Mouse (Mus musculus) bone marrow, adult 2 months (tissue): ENCODE measurements at regions not wholly inside any gene's neighbourhood (a gene's known extent, or its start where the extent isn't known, plus 50 kb on each side); places are given as distances from the start of the nearest gene placed in this dataset.
"Not testable (repeated sequence)": the region's sequence is repeated elsewhere in the genome, so short reads cannot be mapped to it uniquely, and the experiment has no call there.

Source experiments
- H3K27ac ChIP-seq: fragments of 200-500 bp; 2 replicates; pipeline ENCODE4 v1.5.1; 2012; ENCODE audit warnings: low read depth, mild to moderate bottlenecking, control low read depth, inconsistent platforms, low read length; ENCODE audit not compliant: control insufficient read depth, poor library complexity, insufficient read depth
- H3K4me1 ChIP-seq: fragments of 200-500 bp; 2 replicates; pipeline ENCODE4 v1.6.1; 2011; ENCODE audit warnings: low read length; ENCODE audit not compliant: control insufficient read depth, insufficient read depth
- H3K4me3 ChIP-seq: fragments of 200-500 bp; replicated peaks from 2 replicates; pipeline ENCODE3; 2011; ENCODE audit warnings: mild to moderate bottlenecking, low read depth, low read length, control low read depth; ENCODE audit not compliant: control insufficient read depth
- CTCF ChIP-seq: fragments of 200-500 bp; IDR thresholded peaks from 2 replicates; pipeline ENCODE4 v1.5.1; 2011; ENCODE audit warnings: low read length, control low read depth; ENCODE audit not compliant: control insufficient read depth, insufficient read depth
- POLR2A ChIP-seq: fragments of 200-500 bp; IDR thresholded peaks from 2 replicates; pipeline ENCODE4 v1.6.1; 2011; ENCODE audit warnings: low read depth, mild to moderate bottlenecking, control low read depth, low read length, borderline replicate concordance; ENCODE audit not compliant: control insufficient read depth
- WGBS: fragments of 180-500 bp; shearing (Covaris S2); methylation state at CpG from one replicate; pipeline ENCODE4 v1.1.7; 2018; 5-methylcytosine and 5-hydroxymethylcytosine counted together

DNA sequence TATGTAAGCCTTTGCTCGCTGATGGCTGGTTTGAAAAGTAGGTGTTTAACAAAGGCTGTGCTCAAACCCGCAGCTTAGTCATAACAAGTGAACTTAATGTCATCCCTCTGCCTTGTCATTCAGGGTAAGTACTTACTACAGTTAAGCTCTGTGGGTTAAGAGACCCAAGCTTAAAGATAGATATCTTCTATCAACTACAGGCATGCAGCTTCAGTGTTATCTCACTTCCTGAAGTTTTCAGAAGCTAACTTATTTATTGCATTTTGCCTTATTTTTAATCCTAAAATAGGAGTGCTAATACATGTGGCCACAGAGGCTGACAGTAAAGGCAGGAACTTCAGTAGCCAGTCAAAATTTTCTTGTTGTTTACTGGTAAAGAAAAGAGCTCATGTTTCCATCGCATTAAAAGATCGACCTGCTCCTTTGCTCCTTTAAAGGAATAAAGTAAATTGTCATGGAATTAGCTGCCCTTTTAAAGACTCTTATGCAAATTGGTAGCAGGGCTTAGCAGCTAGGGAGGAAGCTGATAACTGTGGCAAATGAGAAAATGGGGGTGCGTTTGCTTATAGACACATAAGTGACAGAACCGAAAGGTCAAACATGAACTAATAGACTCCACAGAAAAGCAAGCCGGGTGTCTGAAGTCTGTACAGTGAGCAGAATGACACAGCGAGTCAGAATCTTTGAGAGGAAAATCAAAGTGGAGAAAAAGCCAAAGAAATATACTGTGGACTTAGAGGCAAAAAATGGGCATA, 55.9 kb upstream of the Inpp4b start:
- WGBS: 12% methylated on average over 8 of the region's 8 CpGs
- TF ChIP-seq CTCF (no peak), POLR2A (no peak)
- H3K27ac ChIP-seq: no peak overlapping the region
- no peaks in the 10 kb centered on the region for H3K4me1 ChIP-seq
- no peak overlapping the region for H3K4me3 ChIP-seq

DNA sequence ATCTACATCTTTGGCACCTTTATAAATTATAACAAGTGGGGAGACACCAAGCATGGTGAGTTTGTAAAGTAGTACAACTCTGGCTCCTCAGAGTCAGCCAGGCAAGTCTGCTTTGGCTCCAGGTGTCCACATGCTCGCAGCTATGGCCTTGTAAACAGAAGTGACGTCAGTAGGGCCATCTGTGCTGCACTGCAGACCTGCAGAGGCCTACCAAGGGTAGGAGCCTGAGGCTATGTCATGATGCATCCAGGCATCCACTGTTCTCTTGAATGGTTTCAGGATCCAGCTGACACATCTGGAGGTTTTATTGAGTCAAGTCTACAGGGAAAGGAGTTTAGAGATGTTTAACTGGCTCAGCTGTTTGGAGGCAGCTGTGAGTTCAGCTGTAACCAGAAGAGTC, 82.3 kb upstream of the Inpp4b start:
- TF ChIP-seq CTCF (no peak), POLR2A (no peak)
- Histone ChIP-seq H3K4me1 (no peaks in the 10 kb centered on the region), H3K4me3 (no peak overlapping the region), H3K27ac (no peak overlapping the region; the same call in 1 of the 2 replicates)
- 57% methylated on average over 2 of the region's 2 CpGs for WGBS

DNA sequence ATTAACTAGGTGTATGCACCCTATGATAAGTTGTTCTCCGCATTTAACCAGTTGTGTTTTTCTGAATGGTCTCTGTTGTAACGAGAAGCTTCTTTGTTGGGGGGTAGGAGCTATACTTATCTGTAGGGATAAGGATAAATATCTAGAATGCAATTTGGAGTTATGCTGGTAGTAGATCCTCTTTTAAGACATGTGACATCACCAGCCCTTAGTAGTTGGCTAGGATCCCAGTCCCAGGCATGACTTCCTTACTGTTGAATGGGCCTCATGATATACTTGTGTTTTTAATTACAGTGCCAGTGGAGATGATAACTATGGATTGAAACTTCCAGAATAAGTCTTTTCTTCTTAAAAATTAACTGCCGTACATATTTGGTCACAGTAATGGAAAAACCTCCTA, 118.5 kb upstream of the Inpp4b start:
- TF ChIP-seq CTCF (no peak), POLR2A (no peak)
- Histone ChIP-seq H3K27ac (no peak overlapping the region), H3K4me3 (no peak overlapping the region), H3K4me1 (no peaks in the 10 kb centered on the region)
- WGBS: 77% methylated on average over 3 of the region's 3 CpGs

DNA sequence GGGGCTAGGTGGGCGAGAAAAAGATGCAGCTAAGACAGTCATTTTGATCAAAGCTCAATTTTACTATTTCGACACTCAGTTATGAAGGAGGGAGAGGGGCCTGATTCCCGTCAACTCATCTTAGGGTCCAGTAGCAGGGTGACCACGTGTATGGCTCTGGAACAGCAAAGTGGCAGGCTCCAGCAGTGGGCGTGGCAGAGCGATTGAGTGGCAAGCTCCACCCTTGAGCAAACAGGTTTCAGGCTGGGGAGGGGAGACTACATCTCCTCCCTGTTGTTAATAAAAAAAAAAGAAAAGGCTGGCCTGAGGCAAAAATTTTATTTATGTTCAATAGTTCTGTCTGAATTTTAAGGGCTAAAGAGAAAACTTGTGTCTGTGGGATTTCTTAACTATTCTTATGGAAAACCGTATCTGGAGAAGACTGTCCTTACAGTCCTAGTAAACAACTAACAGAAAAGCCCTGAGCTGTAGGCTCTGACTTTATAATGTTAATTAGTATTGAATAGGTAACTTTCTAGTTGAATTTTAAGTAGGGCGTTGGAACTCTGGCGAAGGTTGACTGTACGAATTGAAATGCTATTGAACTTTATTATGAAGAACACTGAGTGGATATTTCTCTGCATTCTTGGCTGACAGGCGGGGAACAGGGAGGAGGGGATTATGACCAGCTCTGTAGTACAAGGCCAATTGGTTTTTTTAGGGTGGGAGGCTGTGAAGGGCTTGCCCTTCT, 155.1 kb upstream of the Inpp4b start:
- WGBS: 82% methylated on average over 11 of the region's 11 CpGs
- H3K27ac ChIP-seq, H3K4me3 ChIP-seq, H3K4me1 ChIP-seq: not testable (repeated sequence)

DNA sequence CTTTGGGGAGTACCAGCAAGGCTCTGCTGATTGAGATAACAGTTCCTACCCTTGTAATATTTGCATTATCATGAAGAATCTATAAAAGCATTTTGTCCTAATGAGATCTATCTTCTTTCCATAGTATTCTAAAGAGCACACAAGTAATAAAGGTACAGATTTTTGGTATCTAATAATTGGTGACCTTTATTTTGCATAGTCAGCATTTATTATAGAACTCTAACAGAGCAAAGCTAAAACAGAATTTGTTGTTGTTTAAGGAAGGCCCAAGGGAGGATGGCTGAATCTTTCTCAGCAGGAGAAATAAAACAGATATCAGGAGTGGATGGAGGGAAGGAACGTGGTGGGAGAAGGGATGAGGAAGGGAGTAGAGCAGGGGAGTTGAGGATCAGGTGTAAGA, 160.8 kb upstream of the Usp38 start:
- Histone ChIP-seq H3K4me3 (no peak overlapping the region), H3K4me1 (no peaks in the 10 kb centered on the region), H3K27ac (no peak overlapping the region)
- TF ChIP-seq POLR2A: no peak
- TF ChIP-seq CTCF: no peak
- WGBS: 73% methylated on average over 1 of the region's 1 CpGs

DNA sequence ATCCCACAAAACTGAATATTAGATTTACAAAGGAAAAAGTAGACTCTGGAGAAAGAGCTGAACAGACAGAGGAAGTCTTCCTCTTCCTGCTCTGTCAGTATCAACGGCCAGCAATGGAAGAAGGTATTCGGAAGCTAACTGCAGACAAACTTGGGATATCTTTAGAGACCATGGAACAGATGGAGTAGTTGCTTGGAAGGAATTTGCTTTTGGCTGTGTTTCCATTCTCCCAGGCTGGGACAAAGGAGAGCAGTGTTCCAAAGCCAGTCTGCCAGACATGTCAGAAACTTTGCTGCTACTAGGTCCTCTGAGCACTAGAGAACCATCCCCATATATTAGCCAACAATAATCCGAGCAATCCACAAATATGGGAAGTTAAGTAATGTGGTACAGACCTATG, 132.5 kb upstream of the Usp38 start:
- no peak for TF ChIP-seq POLR2A
- TF ChIP-seq CTCF: no peak
- H3K4me3 ChIP-seq: no peak overlapping the region
- 74% methylated on average over 3 of the region's 3 CpGs for WGBS
- H3K27ac ChIP-seq: no peak overlapping the region
- no peaks in the 10 kb centered on the region for H3K4me1 ChIP-seq

DNA sequence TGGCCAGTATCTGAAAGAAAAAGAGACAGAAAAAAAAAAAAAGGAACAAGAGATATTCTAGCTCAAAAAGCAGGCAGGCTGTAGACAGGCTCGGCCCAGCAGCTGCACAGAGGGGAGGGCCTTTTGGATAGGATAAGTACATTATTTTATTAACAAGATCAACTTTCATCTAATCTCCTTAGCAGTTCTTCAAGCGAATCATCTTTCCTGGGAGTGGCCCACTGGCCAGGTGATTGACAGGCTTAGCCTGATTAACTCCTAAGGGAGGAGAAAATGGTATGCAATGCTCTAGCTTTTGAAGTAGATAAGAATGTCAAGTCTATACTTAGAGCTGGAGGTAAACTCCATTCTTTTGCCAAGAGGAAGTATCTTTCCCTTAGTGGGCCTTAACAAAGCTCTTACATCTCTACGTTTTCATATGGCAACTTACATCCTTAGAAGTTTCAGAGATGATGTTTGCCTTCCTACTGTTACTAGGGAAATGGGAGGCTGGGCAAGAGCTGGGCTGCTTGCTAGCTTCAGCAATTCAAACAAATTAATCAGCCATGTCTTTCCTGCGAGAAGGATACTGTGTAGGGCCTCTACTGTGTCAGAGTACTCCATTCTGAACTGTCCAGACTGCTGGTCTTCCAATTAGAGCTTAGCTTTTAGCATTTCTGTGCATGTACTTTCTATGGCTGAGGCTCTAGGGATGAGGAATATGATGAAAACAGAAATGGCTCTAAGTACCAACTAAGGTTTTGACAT, 92.2 kb upstream of the Usp38 start:
- Histone ChIP-seq H3K4me3 (no peak overlapping the region), H3K4me1 (no peaks in the 10 kb centered on the region), H3K27ac (no peak overlapping the region)
- no peak for TF ChIP-seq CTCF
- TF ChIP-seq POLR2A: no peak
- WGBS: 33% methylated on average over 4 of the region's 4 CpGs

DNA sequence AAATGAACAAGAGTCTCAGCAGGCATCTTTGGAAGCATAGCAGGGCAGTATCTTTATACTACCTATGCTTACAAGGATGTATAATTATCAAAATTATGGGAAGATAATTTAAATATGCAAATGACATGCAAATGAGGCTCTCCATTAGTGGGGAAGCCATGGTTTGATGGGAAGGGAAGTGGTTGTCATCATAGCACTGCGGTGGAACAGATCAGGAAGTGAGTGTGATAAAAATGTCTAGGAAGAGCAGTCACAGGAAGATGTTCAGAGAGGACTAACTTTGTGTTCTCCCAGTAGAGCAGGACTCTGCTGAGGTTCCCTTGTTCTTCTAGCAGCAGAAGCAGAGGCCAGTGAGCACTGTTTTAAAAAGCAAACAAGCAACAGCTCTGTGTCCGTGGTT, 84.2 kb upstream of the Usp38 start:
- Histone ChIP-seq H3K4me1 (no peaks in the 10 kb centered on the region), H3K4me3 (no peak overlapping the region), H3K27ac (no peak overlapping the region)
- 24% methylated on average over 2 of the region's 2 CpGs for WGBS
- TF ChIP-seq POLR2A (no peak), CTCF (no peak)
